Mouse (Mus musculus) neutrophil, adult 5-6 weeks (primary cell): ENCODE results near the gene Ak9. TPM values are rescaled to one million over a fixed set of nuclear protein-coding genes. Genes with fewer than 3 reads are reported as not detected.
A peak's percentile ranks its signal among the peaks of the same experiment; 100 is the strongest.

Experiments
- ATAC-seq: fragments of 151-379, 151-347 bp; 2 replicates; pipeline ENCODE4 v1.8.0; 2017; ENCODE audit warnings: mild to moderate bottlenecking, moderate TSS enrichment; ENCODE audit not compliant: insufficient number of reproducible peaks, poor library complexity, low FRiP score, severe bottlenecking; ENCODE audit errors: extremely low read depth
- total RNA-seq: library from RNA; stranded (forward); fragments of 200-1000 nt; gene quantifications from 2 replicates; pipeline ENCODE4 v1.2.3, GENCODE M21; 2017

The Ak9 gene
- total RNA-seq, 1 experiment from 2014 or later, result not detected

GRCm38 (mm10) chr10:41477018-41477277, 173.2 kb downstream of the Ak9 start:
- ATAC-seq, result no peak

- peak; percentile 55 for ATAC-seq
Observed at GRCm38 (mm10) chr10:41477278-41478181, 173.8 kb downstream of the Ak9 start.

- ATAC-seq, result no peak
Observed at GRCm38 (mm10) chr10:41479961-41480360, 176.2 kb downstream of the Ak9 start.

DNA sequence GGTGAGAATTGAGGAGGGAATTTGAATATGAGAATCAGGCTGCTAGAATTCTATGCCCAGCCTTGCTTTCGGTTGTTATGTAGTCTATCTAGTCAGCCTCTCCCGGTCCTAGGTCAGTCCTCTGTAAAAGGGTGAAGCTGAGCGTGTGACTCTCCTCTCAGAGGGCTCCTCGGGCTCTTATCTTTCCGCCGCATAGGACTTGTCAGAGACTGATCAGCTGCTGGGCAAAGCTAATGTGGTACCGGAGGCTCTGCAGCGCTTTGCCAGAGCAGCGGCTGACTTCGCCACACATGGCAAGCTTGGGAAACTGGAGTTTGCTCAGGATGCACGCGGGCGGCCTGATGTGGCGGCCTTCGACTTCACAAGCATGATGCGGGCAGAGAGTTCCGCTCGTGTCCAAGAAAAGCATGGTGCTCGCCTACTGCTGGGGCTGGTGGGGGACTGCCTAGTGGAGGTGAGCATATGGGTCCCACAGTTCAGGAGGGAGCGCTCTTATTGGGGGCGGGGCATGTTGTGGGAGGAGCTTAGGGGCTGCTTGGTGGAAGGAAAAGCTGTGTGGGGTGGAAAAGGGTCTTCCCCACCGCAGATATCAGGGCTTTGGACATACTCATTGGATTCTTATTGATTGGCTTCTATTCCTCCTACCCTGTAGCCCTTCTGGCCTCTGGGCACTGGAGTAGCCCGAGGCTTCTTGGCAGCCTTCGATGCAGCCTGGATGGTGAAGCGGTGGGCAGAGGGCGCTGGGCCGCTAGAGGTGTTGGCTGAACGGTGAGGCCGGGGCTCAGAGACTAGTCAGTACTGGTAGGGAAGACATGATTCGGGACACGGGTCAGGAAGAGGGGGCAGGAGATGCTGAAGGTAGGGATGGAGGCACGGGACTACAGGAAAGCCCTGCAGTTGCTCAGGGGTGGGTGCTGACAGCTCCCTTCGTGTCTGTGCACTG, 177.4 kb downstream of the Ak9 start:
- no peak for ATAC-seq

DNA sequence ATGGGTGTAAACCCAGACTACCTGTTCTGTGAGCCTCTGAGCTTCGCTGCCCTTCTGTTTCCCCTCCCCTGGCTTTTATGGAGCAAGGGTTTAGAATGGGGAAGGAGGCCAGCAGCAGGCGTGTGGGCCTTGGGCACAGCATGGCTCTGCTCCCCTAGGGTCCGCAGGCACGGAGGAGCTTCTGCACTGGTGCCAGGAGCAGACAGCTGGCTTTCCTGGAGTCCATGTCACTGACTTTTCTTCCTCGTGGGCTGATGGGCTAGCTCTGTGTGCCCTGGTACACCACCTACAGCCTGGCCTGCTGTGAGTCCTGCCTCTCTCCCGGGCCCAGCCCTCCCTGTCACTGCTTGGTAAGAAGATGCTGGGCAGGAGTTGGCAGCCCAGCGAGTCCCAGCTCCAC, 178.7 kb downstream of the Ak9 start:
- no peak for ATAC-seq

Other genes starting within 250 kb of the Ak9 start
- gene Gpr6, start 231.7 kb upstream of the Ak9 start, total RNA-seq, result not detected in 2 replicates
- 33.6 and 36.2 TPM in 2 replicates for gene Fig4, start 720 bp upstream of the Ak9 start, total RNA-seq
- 62.5 and 64.1 TPM in 2 replicates for gene Zbtb24, start 146.4 kb downstream of the Ak9 start, total RNA-seq
- 255 and 263 TPM in 2 replicates for gene Mical1, start 172.3 kb downstream of the Ak9 start, total RNA-seq
- 24.4 and 25.5 TPM in 2 replicates for gene Smpd2, start 186.4 kb downstream of the Ak9 start, total RNA-seq
- not detected in 2 replicates for gene Ppil6, start 186.5 kb downstream of the Ak9 start, total RNA-seq
- gene Cd164, start 215.4 kb downstream of the Ak9 start, total RNA-seq, result 137 and 155 TPM in 2 replicates